Comparison of ENCODE assay signal across 13 mouse cellular contexts in the genomic region with DNA sequence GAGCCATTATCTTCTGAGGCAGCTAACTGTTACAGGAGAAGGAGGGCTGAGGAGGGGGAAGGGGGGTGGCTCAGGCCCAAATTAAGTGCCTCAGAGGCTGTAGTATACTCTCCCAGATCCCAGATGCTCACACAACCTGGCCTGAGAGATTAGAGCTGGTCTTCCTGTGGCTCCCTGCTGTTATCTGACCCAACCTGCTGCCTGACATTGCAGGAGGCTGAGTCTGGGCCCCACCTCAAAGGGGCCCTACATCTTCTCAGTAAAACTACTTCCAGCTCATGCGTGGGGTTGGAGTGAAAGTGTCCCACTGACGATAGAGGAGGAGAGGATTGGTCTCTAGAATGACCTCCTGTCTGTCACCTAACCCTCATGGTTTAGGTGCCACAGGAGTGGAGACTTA.
DNase-seq lines count a peak whose midpoint lies in the region; ATAC-seq and TF ChIP-seq lines count a peak whose summit lies in the region.
"Had no signal": no experiment of that assay in that cellular context is flagged by ENCODE, and none has a peak within 500 bp of the region (broad histone marks: within the 10 kb centered on the region; RNA-seq: fewer than 3 reads in every experiment).

No protein-coding gene starts in this region.

- H3K4me2 ChIP-seq in lung, embryonic 14.5 days = peak overlapping the region; percentile 23; the same call in 1 of the 2 replicates
- peak overlapping the region; percentile 86 for H3K4me2 ChIP-seq in liver, embryonic 11.5 days
- H3K4me2 ChIP-seq: limb, embryonic 13.5 days; midbrain, embryonic 15.5 days had no signal

- H3K36me3 ChIP-seq in lung, embryonic 14.5 days (ENCODE audit: insufficient read depth) = no peaks in the 10 kb centered on the region
- H3K36me3 ChIP-seq in liver, embryonic 11.5 days (ENCODE audit: control insufficient read depth, insufficient read depth, low read length) = no peaks in the 10 kb centered on the region
- H3K36me3 ChIP-seq: limb, embryonic 13.5 days; midbrain, embryonic 15.5 days had no signal

- H3K4me1 ChIP-seq in lung, embryonic 14.5 days (ENCODE audit: insufficient read depth) = no peaks in the 10 kb centered on the region
- H3K4me1 ChIP-seq in liver, embryonic 11.5 days (replicated peaks; ENCODE audit: control insufficient read depth, insufficient read depth, low read length) = peaks cover 63% of the 10 kb centered on the region

- H3K9me3 ChIP-seq in lung, embryonic 14.5 days (ENCODE audit: low read depth, low read length) = no peaks in the 10 kb centered on the region
- no peaks in the 10 kb centered on the region for H3K9me3 ChIP-seq in liver, embryonic 11.5 days (ENCODE audit: control insufficient read depth, low read length)
- H3K9me3 ChIP-seq: limb, embryonic 13.5 days; midbrain, embryonic 15.5 days had no signal

- peak; percentile 65; the same call in 1 of the 2 replicates for ATAC-seq in lung, embryonic 14.5 days (ENCODE audit: insufficient read depth)
- ATAC-seq in liver, embryonic 11.5 days (replicated peaks; ENCODE audit: low FRiP score) = peak; percentile 93
- ATAC-seq: hindbrain, embryonic 16.5 days; midbrain, embryonic 15.5 days had no signal

- H3K27me3 ChIP-seq in lung, embryonic 14.5 days (ENCODE audit: insufficient read depth, low read length) = no peaks in the 10 kb centered on the region
- H3K27me3 ChIP-seq in liver, embryonic 11.5 days (replicated peaks; ENCODE audit: control insufficient read depth, insufficient read depth, low read length) = no peaks in the 10 kb centered on the region
- H3K27me3 ChIP-seq: limb, embryonic 13.5 days; midbrain, embryonic 15.5 days had no signal

- H3K4me3 ChIP-seq in lung, embryonic 14.5 days (ENCODE audit: low read depth, low read length) = no peak overlapping the region
- peak overlapping the region; percentile 34 for H3K4me3 ChIP-seq in liver, embryonic 11.5 days (ENCODE audit: low read depth, low read length)
- H3K4me3 ChIP-seq: limb, embryonic 13.5 days; midbrain, embryonic 15.5 days had no signal

- DNase-seq in lung, embryonic 14.5 days = no peak
- no peak for DNase-seq in lung, adult 18-20 months
- peak; percentile 56 for DNase-seq in c-Kit-positive CD71-negative TER-119-negative erythroid progenitor cells, embryonic 14.5 days (ENCODE audit: low read depth)
- peak; percentile 64 for DNase-seq in liver, embryonic 11.5 days (ENCODE audit: low spot score)
- DNase-seq in spleen, postnatal 4 days (ENCODE audit: low spot score in 2 of 2) = peak; percentile 78
- no peak for DNase-seq in left cerebral cortex, adult 8-10 months (ENCODE audit: low spot score in 2 of 2)
- DNase-seq in frontal cortex, postnatal 36 days (ENCODE audit: low spot score in 2 of 2) = no peak
- DNase-seq: adrenal gland, adult 2 months; cerebellum, adult 8-10 months; kidney, postnatal 25 days had no signal

- no peak overlapping the region; the same call in 1 of the 2 replicates for H3K27ac ChIP-seq in lung, embryonic 14.5 days (ENCODE audit: low read depth)
- peak overlapping the region; percentile 97 for H3K27ac ChIP-seq in liver, embryonic 11.5 days (ENCODE audit: low read depth, low read length)
- H3K27ac ChIP-seq: limb, embryonic 13.5 days; midbrain, embryonic 15.5 days had no signal

- 36% methylated on average over 2 of the region's 2 CpGs for WGBS in lung, embryonic 14.5 days
- WGBS in liver, embryonic 11.5 days = 12% methylated on average over 2 of the region's 2 CpGs

- no peak overlapping the region for H3K9ac ChIP-seq in lung, embryonic 14.5 days
- H3K9ac ChIP-seq in liver, embryonic 11.5 days (ENCODE audit: low read depth, low read length) = peak overlapping the region; percentile 74
- H3K9ac ChIP-seq: limb, embryonic 13.5 days; midbrain, embryonic 15.5 days had no signal

- TF ChIP-seq CTCF in lung, embryonic 14.5 days (IDR thresholded peaks at IDR 0.05; ENCODE audit: low read depth) = no peak

Comparison
In these comparisons a context has a peak if more than half of its experiments do, and no peak if none do; other contexts are left out.
1. DNase-seq: peak in c-Kit-positive CD71-negative TER-119-negative erythroid progenitor cells, embryonic 14.5 days (single experiment), liver, embryonic 11.5 days (single experiment) and spleen, postnatal 4 days (2 of 2); none in lung, embryonic 14.5 days (single experiment), lung, adult 18-20 months (0 of 2), left cerebral cortex, adult 8-10 months (0 of 2) and frontal cortex, postnatal 36 days (0 of 2).